Mouse (Mus musculus) midbrain, embryonic 16.5 days (tissue): ENCODE data around the gene Gm44502. TPM values are rescaled to one million over a fixed set of nuclear protein-coding genes. Genes with fewer than 3 reads are reported as not detected.

Experiments
- ATAC-seq: fragments of 200-750 bp; cut with Nextera tagmentation; 2 replicates; pipeline ENCODE4 v1.8.0; 2017; ENCODE audit warnings: moderate TSS enrichment
- H3K27ac ChIP-seq: fragments of 300-500 bp; sonication (generic); 2 replicates; pipeline ENCODE4 v1.5.1; 2014; ENCODE audit warnings: mild to moderate bottlenecking, low read length, mixed read lengths
- H3K27me3 ChIP-seq: fragments of 300-500 bp; sonication (generic); 2 replicates; pipeline ENCODE4 v1.6.1; 2014; ENCODE audit warnings: low read depth, low read length, mixed read lengths; ENCODE audit not compliant: control insufficient read depth, insufficient read depth
- H3K36me3 ChIP-seq: fragments of 300-500 bp; sonication (generic); 2 replicates; pipeline ENCODE4 v1.6.1; 2014; ENCODE audit warnings: mild to moderate bottlenecking, low read length, moderate library complexity, mixed read lengths; ENCODE audit not compliant: control insufficient read depth, insufficient read depth
- H3K4me1 ChIP-seq: fragments of 300-500 bp; sonication (generic); 2 replicates; pipeline ENCODE4 v1.6.1; 2014; ENCODE audit warnings: mild to moderate bottlenecking, low read length, mixed read lengths; ENCODE audit not compliant: control insufficient read depth, insufficient read depth
- H3K4me2 ChIP-seq: fragments of 300-500 bp; sonication (generic); 2 replicates; pipeline ENCODE4 v1.6.1; 2014; ENCODE audit warnings: mild to moderate bottlenecking, low read length, mixed read lengths
- H3K4me3 ChIP-seq: fragments of 300-500 bp; sonication (generic); 2 replicates; pipeline ENCODE4 v1.5.1; 2014; ENCODE audit warnings: low read depth, mild to moderate bottlenecking, low read length, moderate library complexity, mixed read lengths
- H3K9ac ChIP-seq: fragments of 300-500 bp; sonication (generic); 2 replicates; pipeline ENCODE4 v1.6.1; 2014; ENCODE audit warnings: low read depth, low read length, mixed read lengths
- H3K9me3 ChIP-seq: fragments of 300-500 bp; sonication (generic); replicated peaks from 2 replicates; pipeline ENCODE4 v1.6.1; 2014; ENCODE audit warnings: mild to moderate bottlenecking, low read length, mixed read lengths; ENCODE audit not compliant: control insufficient read depth, poor library complexity, severe bottlenecking
- WGBS: fragments of 180-500 bp; shearing (Covaris S2); extraction: QIAGEN DNeasy Blood & Tissue Kit; methylation state at CpG from one replicate; pipeline ENCODE4 v1.1.7; 2014; 5-methylcytosine and 5-hydroxymethylcytosine counted together
- polyA plus RNA-seq: library from polyadenylated mRNA; unstranded; fragments of >200 nt; fragmentation: Nextera tagmentation; extraction: Ambion mirVana; gene quantifications from 2 replicates; pipeline ENCODE4 v1.2.1, GENCODE M21; 2015

Gm44502 gene
- not detected in 2 replicates for polyA plus RNA-seq

- peak within 1 kb of the TSS; percentile 81 for H3K4me3 ChIP-seq
- H3K9me3 ChIP-seq = no peaks in the 10 kb centered on the region
- peaks cover 10% of the 10 kb centered on the region for H3K36me3 ChIP-seq
- H3K27me3 ChIP-seq = no peaks in the 10 kb centered on the region
- peak; percentile 96 for ATAC-seq
- under 1% methylated on average over 70 of the region's 70 CpGs for WGBS
- H3K27ac ChIP-seq = peak within 1 kb of the TSS; percentile 95
- H3K9ac ChIP-seq = peak within 1 kb of the TSS; percentile 78
- H3K4me1 ChIP-seq = peaks cover 11% of the 10 kb centered on the region
- peak within 1 kb of the TSS; percentile 93 for H3K4me2 ChIP-seq
Observed at GRCm38 (mm10) chr15:89429352-89430221, at the start of gene Gm44502, which contains the start of the genes C730034F03Rik and Chkb. Gene Gm44502 (minus strand): TSS chr15:89429696. Gene C730034F03Rik (plus strand): TSS chr15:89429589. Gene Chkb (minus strand): TSS chr15:89429908.

- WGBS = 86% methylated on average over 3 of the region's 3 CpGs
- H3K4me2 ChIP-seq = no peak overlapping the region
- H3K36me3 ChIP-seq = no peaks in the 10 kb centered on the region
- no peak overlapping the region for H3K4me3 ChIP-seq
- peaks cover 11% of the 10 kb centered on the region for H3K4me1 ChIP-seq
- no peaks in the 10 kb centered on the region for H3K27me3 ChIP-seq
- H3K9me3 ChIP-seq = no peaks in the 10 kb centered on the region
- no peak for ATAC-seq
- H3K9ac ChIP-seq = no peak overlapping the region
- H3K27ac ChIP-seq = no peak overlapping the region
Observed at GRCm38 (mm10) chr15:89478622-89479021, 49.1 kb upstream of the Gm44502 start.

- no peaks in the 10 kb centered on the region for H3K27me3 ChIP-seq
- whole genome bisulfite sequencing = 42% methylated on average over 8 of the region's 8 CpGs
- H3K36me3 ChIP-seq = no peaks in the 10 kb centered on the region
- H3K4me1 ChIP-seq = peaks cover 11% of the 10 kb centered on the region
- ATAC-seq = no peak
- no peaks in the 10 kb centered on the region for H3K9me3 ChIP-seq
- H3K27ac ChIP-seq = no peak overlapping the region
- H3K9ac ChIP-seq = no peak overlapping the region
- no peak overlapping the region for H3K4me2 ChIP-seq
- H3K4me3 ChIP-seq = no peak overlapping the region
Observed at GRCm38 (mm10) chr15:89477806-89478205, 48.3 kb upstream of the Gm44502 start.

GRCm38 (mm10) chr15:89477091-89477491 lies 47.6 kb upstream of the Gm44502 start, which contains the start of gene Arsa:
Gene Arsa (minus strand): TSS chr15:89477425.
- Histone ChIP-seq H3K27ac (peak within 1 kb of the TSS; percentile 83), H3K9me3 (no peaks in the 10 kb centered on the region), H3K4me3 (peak within 1 kb of the TSS; percentile 60), H3K4me1 (peaks cover 11% of the 10 kb centered on the region), H3K36me3 (no peaks in the 10 kb centered on the region), H3K27me3 (no peaks in the 10 kb centered on the region), H3K4me2 (peak within 1 kb of the TSS; percentile 96), H3K9ac (peak within 1 kb of the TSS; percentile 76)
- WGBS = 32% methylated on average over 9 of the region's 9 CpGs
- no peak for ATAC-seq

GRCm38 (mm10) chr15:89476475-89476815 lies 46.9 kb upstream of the Gm44502 start:
- WGBS = 6% methylated on average over 5 of the region's 5 CpGs
- no peaks in the 10 kb centered on the region for H3K27me3 ChIP-seq
- peak overlapping the region; percentile 76 for H3K9ac ChIP-seq
- ATAC-seq = no peak
- H3K9me3 ChIP-seq = no peaks in the 10 kb centered on the region
- peak overlapping the region; percentile 96 for H3K4me2 ChIP-seq
- peaks cover 11% of the 10 kb centered on the region for H3K4me1 ChIP-seq
- peak overlapping the region; percentile 83 for H3K27ac ChIP-seq
- peak overlapping the region; percentile 60 for H3K4me3 ChIP-seq
- no peaks in the 10 kb centered on the region for H3K36me3 ChIP-seq

GRCm38 (mm10) chr15:89475611-89476474 lies 46.3 kb upstream of the Gm44502 start:
- peak overlapping the region; percentile 60 for H3K4me3 ChIP-seq
- H3K9me3 ChIP-seq = no peaks in the 10 kb centered on the region
- peaks cover 11% of the 10 kb centered on the region for H3K4me1 ChIP-seq
- 9% methylated on average over 44 of the region's 44 CpGs for WGBS
- peak overlapping the region; percentile 83 for H3K27ac ChIP-seq
- H3K4me2 ChIP-seq = peak overlapping the region; percentile 96
- ATAC-seq = peak; percentile 97
- no peaks in the 10 kb centered on the region for H3K27me3 ChIP-seq
- peak overlapping the region; percentile 76 for H3K9ac ChIP-seq
- H3K36me3 ChIP-seq = no peaks in the 10 kb centered on the region

GRCm38 (mm10) chr15:89475293-89475600 lies 45.8 kb upstream of the Gm44502 start:
- Histone ChIP-seq H3K4me3 (peak overlapping the region; percentile 60), H3K4me2 (peak overlapping the region; percentile 96), H3K9ac (peak overlapping the region; percentile 76), H3K36me3 (no peaks in the 10 kb centered on the region), H3K9me3 (no peaks in the 10 kb centered on the region), H3K27ac (no peak overlapping the region), H3K27me3 (no peaks in the 10 kb centered on the region), H3K4me1 (peaks cover 11% of the 10 kb centered on the region)
- WGBS = 90% methylated on average over 7 of the region's 7 CpGs
- ATAC-seq = no peak

- 93% methylated on average over 19 of the region's 19 CpGs for WGBS
Observed at GRCm38 (mm10) chr15:89474596-89475292, 45.2 kb upstream of the Gm44502 start.

More at GRCm38 (mm10) chr15:89474596-89475292, 45.2 kb upstream of the Gm44502 start:
- no peaks in the 10 kb centered on the region for H3K9me3 ChIP-seq
- ATAC-seq = no peak
- H3K27me3 ChIP-seq = no peaks in the 10 kb centered on the region
- H3K9ac ChIP-seq = no peak overlapping the region
- H3K4me1 ChIP-seq = peaks cover 11% of the 10 kb centered on the region
- H3K4me3 ChIP-seq = peak overlapping the region; percentile 60; the same call in 1 of the 2 replicates
- H3K27ac ChIP-seq = no peak overlapping the region
- H3K4me2 ChIP-seq = peak overlapping the region; percentile 96
- H3K36me3 ChIP-seq = no peaks in the 10 kb centered on the region
